12 mouse cellular contexts compared by ENCODE assay signal in genomic region chr8:94184357-94184843, GRCm38 (mm10). TPM values are rescaled to one million over a fixed set of nuclear protein-coding genes. Genes with fewer than 3 reads are reported as not detected.
DNase-seq lines count a peak whose midpoint lies in the region; ATAC-seq and TF ChIP-seq lines count a peak whose summit lies in the region.
"Had no signal": no experiment of that assay in that cellular context is flagged by ENCODE, and none has a peak within 500 bp of the region (broad histone marks: within the 10 kb centered on the region; RNA-seq: fewer than 3 reads in every experiment).

No protein-coding gene starts in this region.

- H3K27ac ChIP-seq in kidney, embryonic 15.5 days: peak overlapping the region; percentile 70
- peak overlapping the region; percentile 51 for H3K27ac ChIP-seq in embryonic facial prominence, embryonic 15.5 days (replicated peaks)
- peak overlapping the region; percentile 97 for H3K27ac ChIP-seq in liver, embryonic 15.5 days (replicated peaks)
- no peak overlapping the region for H3K27ac ChIP-seq in forebrain, postnatal 0 days (ENCODE audit: low read depth, low read length)

- H3K9me3 ChIP-seq in kidney, embryonic 15.5 days (replicated peaks): no peaks in the 10 kb centered on the region
- no peaks in the 10 kb centered on the region for H3K9me3 ChIP-seq in embryonic facial prominence, embryonic 15.5 days (replicated peaks)
- no peaks in the 10 kb centered on the region for H3K9me3 ChIP-seq in liver, embryonic 15.5 days (replicated peaks)
- no peaks in the 10 kb centered on the region for H3K9me3 ChIP-seq in forebrain, postnatal 0 days (ENCODE audit: low read length)

- H3K4me3 ChIP-seq in kidney, embryonic 15.5 days (replicated peaks): no peak overlapping the region
- no peak overlapping the region for H3K4me3 ChIP-seq in embryonic facial prominence, embryonic 15.5 days (replicated peaks)
- peak overlapping the region; percentile 73; the same call in 1 of the 2 replicates for H3K4me3 ChIP-seq in liver, embryonic 15.5 days (replicated peaks)
- H3K4me3 ChIP-seq in forebrain, postnatal 0 days (ENCODE audit: low read depth, low read length): no peak overlapping the region

- peaks cover 80% of the 10 kb centered on the region for H3K27me3 ChIP-seq in kidney, embryonic 15.5 days
- peaks cover 67% of the 10 kb centered on the region for H3K27me3 ChIP-seq in embryonic facial prominence, embryonic 15.5 days
- H3K27me3 ChIP-seq in liver, embryonic 15.5 days: peaks cover 31% of the 10 kb centered on the region
- peaks cover 28% of the 10 kb centered on the region for H3K27me3 ChIP-seq in forebrain, postnatal 0 days (ENCODE audit: insufficient read depth, low read length)

- no peak for TF ChIP-seq CTCF in forebrain, postnatal 0 days (IDR thresholded peaks at IDR 0.05; ENCODE audit: low read depth)

- H3K36me3 ChIP-seq in kidney, embryonic 15.5 days: no peaks in the 10 kb centered on the region
- H3K36me3 ChIP-seq in embryonic facial prominence, embryonic 15.5 days: no peaks in the 10 kb centered on the region
- peaks cover 14% of the 10 kb centered on the region for H3K36me3 ChIP-seq in liver, embryonic 15.5 days (replicated peaks)
- no peaks in the 10 kb centered on the region for H3K36me3 ChIP-seq in forebrain, postnatal 0 days (ENCODE audit: insufficient read depth)

- DNase-seq in kidney, postnatal 14 days: no peak
- peak; percentile 73 for DNase-seq in ES-CJ7 (ENCODE audit: low read depth, low spot score)
- no peak for DNase-seq in adipocyte (ENCODE audit: low spot score)
- DNase-seq in forebrain, postnatal 0 days: no peak
- DNase-seq in adrenal gland, postnatal 25 days: no peak
- DNase-seq: embryo, embryonic 11 days; kidney, adult 18-20 months had no signal

- WGBS in kidney, embryonic 15.5 days: 11% methylated on average over 12 of the region's 12 CpGs
- 15% methylated on average over 12 of the region's 12 CpGs for WGBS in embryonic facial prominence, embryonic 15.5 days
- WGBS in liver, embryonic 15.5 days (ENCODE audit: insufficient replicate concordance): 40% methylated on average over 12 of the region's 12 CpGs
- WGBS in forebrain, postnatal 0 days: 41% methylated on average over 12 of the region's 12 CpGs

- H3K9ac ChIP-seq in kidney, embryonic 15.5 days: no peak overlapping the region
- H3K9ac ChIP-seq in embryonic facial prominence, embryonic 15.5 days: no peak overlapping the region
- peak overlapping the region; percentile 62 for H3K9ac ChIP-seq in liver, embryonic 15.5 days
- no peak overlapping the region for H3K9ac ChIP-seq in forebrain, postnatal 0 days

- peak overlapping the region; percentile 58 for H3K4me2 ChIP-seq in kidney, embryonic 15.5 days
- H3K4me2 ChIP-seq in embryonic facial prominence, embryonic 15.5 days (replicated peaks): peak overlapping the region; percentile 12; the same call in 1 of the 2 replicates
- H3K4me2 ChIP-seq in liver, embryonic 15.5 days: peak overlapping the region; percentile 77
- H3K4me2 ChIP-seq in forebrain, postnatal 0 days (ENCODE audit: low read depth): no peak overlapping the region

- H3K4me1 ChIP-seq in kidney, embryonic 15.5 days: peaks cover 59% of the 10 kb centered on the region
- peaks cover 32% of the 10 kb centered on the region for H3K4me1 ChIP-seq in embryonic facial prominence, embryonic 15.5 days
- H3K4me1 ChIP-seq in liver, embryonic 15.5 days (replicated peaks): peaks cover 76% of the 10 kb centered on the region
- H3K4me1 ChIP-seq in forebrain, postnatal 0 days (ENCODE audit: insufficient read depth): no peaks in the 10 kb centered on the region

- ATAC-seq in kidney, embryonic 15.5 days (replicated peaks; ENCODE audit: low FRiP score): 0 out of 2 replicates have a peak, but pooled peaks have one; percentile 10
- no peak for ATAC-seq in embryonic facial prominence, embryonic 15.5 days (ENCODE audit: insufficient number of reproducible peaks, low FRiP score, low TSS enrichment, low read depth)
- ATAC-seq in liver, embryonic 15.5 days (ENCODE audit: insufficient read depth): no peak
- ATAC-seq in forebrain, postnatal 0 days: no peak

RNA-seq across cellular contexts. Expression of gene Mt1, which starts 5.5 kb away (rescaled TPM):
- polyA plus RNA-seq in kidney, embryonic 15.5 days (2015; fragmentation: Nextera tagmentation; extraction: Ambion mirVana): 519 and 582 TPM in 2 replicates
- 290 and 306 TPM in 2 replicates for polyA plus RNA-seq in embryonic facial prominence, embryonic 15.5 days (2015; fragmentation: Nextera tagmentation; extraction: Ambion mirVana)
- polyA plus RNA-seq in liver, embryonic 15.5 days (2015; fragmentation: Nextera tagmentation; extraction: Ambion mirVana): 5,156 and 5,724 TPM in 2 replicates
- total RNA-seq in forebrain, postnatal 0 days (2014; rRNA removed): 205 and 418 TPM in 2 replicates
- polyA plus RNA-seq in forebrain, postnatal 0 days (2015; fragmentation: Nextera tagmentation; extraction: Ambion mirVana): 386 and 411 TPM in 2 replicates
- 182 and 239 TPM in 2 replicates for total RNA-seq in adrenal gland, postnatal 25 days (2021)

RNA-seq across cellular contexts. Expression of gene Mt2, which starts 11.9 kb away (rescaled TPM):
- 163 and 178 TPM in 2 replicates for polyA plus RNA-seq in kidney, embryonic 15.5 days (2015; fragmentation: Nextera tagmentation; extraction: Ambion mirVana)
- polyA plus RNA-seq in embryonic facial prominence, embryonic 15.5 days (2015; fragmentation: Nextera tagmentation; extraction: Ambion mirVana): 83.3 and 95.7 TPM in 2 replicates
- 1,256 and 1,483 TPM in 2 replicates for polyA plus RNA-seq in liver, embryonic 15.5 days (2015; fragmentation: Nextera tagmentation; extraction: Ambion mirVana)
- 36.4 and 88.1 TPM in 2 replicates for total RNA-seq in forebrain, postnatal 0 days (2014; rRNA removed)
- 139 and 143 TPM in 2 replicates for polyA plus RNA-seq in forebrain, postnatal 0 days (2015; fragmentation: Nextera tagmentation; extraction: Ambion mirVana)
- 81.5 and 159 TPM in 2 replicates for total RNA-seq in adrenal gland, postnatal 25 days (2021)

RNA-seq across cellular contexts. Expression of gene Nup93, which starts 30.0 kb away (rescaled TPM):
- 89.6 and 91.6 TPM in 2 replicates for polyA plus RNA-seq in kidney, embryonic 15.5 days (2015; fragmentation: Nextera tagmentation; extraction: Ambion mirVana)
- 63.5 and 66.1 TPM in 2 replicates for polyA plus RNA-seq in embryonic facial prominence, embryonic 15.5 days (2015; fragmentation: Nextera tagmentation; extraction: Ambion mirVana)
- 39.4 and 41.7 TPM in 2 replicates for polyA plus RNA-seq in liver, embryonic 15.5 days (2015; fragmentation: Nextera tagmentation; extraction: Ambion mirVana)
- total RNA-seq in forebrain, postnatal 0 days (2014; rRNA removed): 43.7 and 44.5 TPM in 2 replicates
- 31.4 and 36.7 TPM in 2 replicates for polyA plus RNA-seq in forebrain, postnatal 0 days (2015; fragmentation: Nextera tagmentation; extraction: Ambion mirVana)
- 16.1 and 21.9 TPM in 2 replicates for total RNA-seq in adrenal gland, postnatal 25 days (2021)

RNA-seq across cellular contexts. Expression of gene Mt3, which starts 32.0 kb away (rescaled TPM):
- 2.9 and 7.1 TPM in 2 replicates for polyA plus RNA-seq in kidney, embryonic 15.5 days (2015; fragmentation: Nextera tagmentation; extraction: Ambion mirVana)
- polyA plus RNA-seq in embryonic facial prominence, embryonic 15.5 days (2015; fragmentation: Nextera tagmentation; extraction: Ambion mirVana): 8.2 and 8.5 TPM in 2 replicates
- polyA plus RNA-seq in liver, embryonic 15.5 days (2015; fragmentation: Nextera tagmentation; extraction: Ambion mirVana): 0.24 TPM in 1 of 2 replicates, not detected in the other
- total RNA-seq in forebrain, postnatal 0 days (2014; rRNA removed): 151 and 445 TPM in 2 replicates
- polyA plus RNA-seq in forebrain, postnatal 0 days (2015; fragmentation: Nextera tagmentation; extraction: Ambion mirVana): 316 and 341 TPM in 2 replicates
- total RNA-seq in adrenal gland, postnatal 25 days (2021): 6.4 and 8.0 TPM in 2 replicates

RNA-seq across cellular contexts. Expression of gene Mt4, which starts 47.4 kb away (rescaled TPM):
- not detected in 2 replicates for polyA plus RNA-seq in kidney, embryonic 15.5 days (2015; fragmentation: Nextera tagmentation; extraction: Ambion mirVana)
- polyA plus RNA-seq in embryonic facial prominence, embryonic 15.5 days (2015; fragmentation: Nextera tagmentation; extraction: Ambion mirVana): 6.3 and 16.6 TPM in 2 replicates
- 0.81 and 1.2 TPM in 2 replicates for polyA plus RNA-seq in liver, embryonic 15.5 days (2015; fragmentation: Nextera tagmentation; extraction: Ambion mirVana)
- total RNA-seq in forebrain, postnatal 0 days (2014; rRNA removed): not detected in 2 replicates
- not detected in 2 replicates for polyA plus RNA-seq in forebrain, postnatal 0 days (2015; fragmentation: Nextera tagmentation; extraction: Ambion mirVana)
- total RNA-seq in adrenal gland, postnatal 25 days (2021): not detected in 2 replicates
- total RNA-seq: left cerebral cortex, adult 18-20 months had no signal
- polyA plus RNA-seq: heart, embryonic 16.5 days had no signal
